Mouse (Mus musculus) hindbrain, embryonic 16.5 days (tissue): ENCODE measurements around the gene Zfp689. TPM values are rescaled to one million over a fixed set of nuclear protein-coding genes. Genes with fewer than 3 reads are reported as not detected.
A peak's percentile ranks its signal among the peaks of the same experiment; 100 is the strongest.
"Not testable (repeated sequence)": the region's sequence is repeated elsewhere in the genome, so short reads cannot be mapped to it uniquely, and the experiment has no call there.

Source experiments
- ATAC-seq: fragments of 200-750 bp; cut with Nextera tagmentation; 2 replicates; pipeline ENCODE4 v1.8.0; 2017; ENCODE audit warnings: moderate TSS enrichment, moderate library complexity
- H3K27ac ChIP-seq: fragments of 300-500 bp; sonication (generic); 2 replicates; pipeline ENCODE4 v1.5.1; 2014; ENCODE audit warnings: low read depth, mild to moderate bottlenecking, control low read depth, low read length, moderate library complexity
- H3K27me3 ChIP-seq: fragments of 300-500 bp; sonication (generic); replicated peaks from 2 replicates; pipeline ENCODE4 v1.6.1; 2014; ENCODE audit warnings: low read length; ENCODE audit not compliant: control insufficient read depth, insufficient read depth
- H3K36me3 ChIP-seq: fragments of 300-500 bp; sonication (generic); 2 replicates; pipeline ENCODE4 v1.6.1; 2014; ENCODE audit warnings: mild to moderate bottlenecking, low read length, moderate library complexity, mixed read lengths; ENCODE audit not compliant: control insufficient read depth, insufficient read depth
- H3K4me1 ChIP-seq: fragments of 300-500 bp; sonication (generic); 2 replicates; pipeline ENCODE4 v1.6.1; 2014; ENCODE audit warnings: low read depth, low read length; ENCODE audit not compliant: control insufficient read depth, insufficient read depth
- H3K4me2 ChIP-seq: fragments of 300-500 bp; sonication (generic); 2 replicates; pipeline ENCODE4 v1.6.1; 2014; ENCODE audit warnings: mild to moderate bottlenecking, low read length, control low read depth, moderate library complexity
- H3K4me3 ChIP-seq: fragments of 300-500 bp; sonication (generic); 2 replicates; pipeline ENCODE4 v1.5.1; 2014; ENCODE audit warnings: mild to moderate bottlenecking, low read length, control low read depth, moderate library complexity
- H3K9ac ChIP-seq: fragments of 300-500 bp; sonication (generic); 2 replicates; pipeline ENCODE4 v1.6.1; 2014; ENCODE audit warnings: low read depth, mild to moderate bottlenecking, control low read depth, low read length, moderate library complexity
- H3K9me3 ChIP-seq: fragments of 300-500 bp; sonication (generic); 2 replicates; pipeline ENCODE4 v1.6.1; 2014; ENCODE audit warnings: mild to moderate bottlenecking, low read length, moderate library complexity; ENCODE audit not compliant: control insufficient read depth
- WGBS: fragments of 180-500 bp; shearing (Covaris S2); extraction: QIAGEN DNeasy Blood & Tissue Kit; methylation state at CpG from one replicate; pipeline ENCODE4 v1.1.7; 2014; 5-methylcytosine and 5-hydroxymethylcytosine counted together
- polyA plus RNA-seq: library from polyadenylated mRNA; unstranded; fragments of >200 nt; fragmentation: Nextera tagmentation; extraction: Ambion mirVana; gene quantifications from 2 replicates; pipeline ENCODE4 v1.2.1, GENCODE M21; 2015

Zfp689 gene
- polyA plus RNA-seq, 1 experiment from 2014 or later, result 13.2 TPM

DNA sequence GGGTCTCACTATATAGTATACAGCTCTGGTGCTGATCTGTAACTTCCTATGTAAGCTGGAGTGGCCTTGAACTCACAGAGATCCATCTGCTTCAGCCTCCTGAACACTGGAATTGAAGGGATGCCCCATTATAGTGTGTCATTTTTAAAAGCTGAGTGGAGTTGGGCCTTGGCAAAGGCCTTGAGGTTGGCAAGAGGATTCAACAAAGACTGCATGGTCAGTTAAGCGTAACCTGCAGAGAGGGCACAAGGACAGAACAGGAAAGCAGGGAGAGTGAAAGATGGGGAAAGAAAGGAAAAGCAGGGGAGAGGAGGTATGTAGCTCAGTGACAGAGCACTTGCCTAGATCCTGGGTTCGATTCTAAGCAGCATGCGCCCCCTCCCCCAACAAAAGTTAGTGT, 23.7 kb downstream of the Zfp689 start:
- 88% methylated on average over 3 of the region's 3 CpGs for WGBS
- Histone ChIP-seq H3K9me3 (no peaks in the 10 kb centered on the region), H3K27me3 (peaks cover 4% of the 10 kb centered on the region), H3K4me2 (no peak overlapping the region), H3K4me1 (peaks cover 11% of the 10 kb centered on the region), H3K27ac (no peak overlapping the region), H3K36me3 (no peaks in the 10 kb centered on the region), H3K4me3 (no peak overlapping the region), H3K9ac (no peak overlapping the region)
- no peak for ATAC-seq

- Histone ChIP-seq H3K36me3 (no peaks in the 10 kb centered on the region), H3K9ac (peak overlapping the region; percentile 89), H3K4me3 (peak overlapping the region; percentile 82), H3K27ac (peak overlapping the region; percentile 87), H3K9me3 (no peaks in the 10 kb centered on the region), H3K27me3 (peaks cover 4% of the 10 kb centered on the region), H3K4me2 (peak overlapping the region; percentile 87), H3K4me1 (peaks cover 11% of the 10 kb centered on the region)
- 2% methylated on average over 15 of the region's 15 CpGs for WGBS
- ATAC-seq, result peak; percentile 87
Observed at GRCm38 (mm10) chr7:127422247-127422646, 26.7 kb downstream of the Zfp689 start.

DNA sequence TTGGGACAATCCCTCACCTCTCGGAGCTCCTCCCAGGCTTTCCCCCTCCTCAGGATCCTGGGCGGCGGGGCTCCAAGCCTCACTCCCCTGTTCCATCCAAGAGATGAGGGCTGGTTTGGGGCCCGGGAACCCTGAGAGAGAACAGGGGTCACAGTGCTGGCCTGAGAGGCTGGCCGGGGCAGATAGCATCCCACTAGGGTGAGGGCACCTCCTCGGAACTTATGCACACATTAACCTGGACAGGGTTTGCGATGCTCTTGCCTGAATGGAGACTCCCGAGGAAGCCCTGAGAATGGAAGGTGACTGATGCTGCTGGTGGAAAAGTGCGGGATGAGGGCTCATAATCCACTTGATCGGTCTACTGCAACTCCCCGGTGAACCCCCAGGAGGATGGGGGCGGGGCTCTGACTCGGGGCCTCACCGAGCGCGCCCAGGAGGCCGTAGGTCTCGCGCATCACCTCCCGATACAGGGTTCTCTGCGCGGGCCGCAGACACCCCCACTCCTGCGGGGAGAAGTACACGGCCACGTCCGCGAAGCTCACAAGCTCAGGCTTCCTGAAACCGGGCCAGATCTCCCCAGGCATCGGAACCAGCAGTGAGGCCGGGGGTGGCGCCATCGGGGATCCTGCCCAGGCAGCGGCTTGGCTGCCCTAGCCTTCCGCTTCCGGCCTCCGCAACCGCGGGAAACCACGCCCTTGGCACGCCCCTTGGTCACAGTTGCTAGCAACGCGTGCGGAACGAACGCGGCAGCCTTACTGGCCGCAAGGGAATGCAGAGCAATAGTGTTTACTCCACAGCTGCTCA, 27.4 kb downstream of the Zfp689 start, which contains the start of gene Zfp688:
Zfp688 (minus strand) TSS at position 681 of the 804 bp plus-strand sequence.
- Histone ChIP-seq H3K36me3 (no peaks in the 10 kb centered on the region), H3K4me1 (peaks cover 11% of the 10 kb centered on the region), H3K27me3 (peaks cover 4% of the 10 kb centered on the region), H3K4me2 (peak within 1 kb of the TSS; percentile 87), H3K4me3 (peak within 1 kb of the TSS; percentile 82), H3K9me3 (no peaks in the 10 kb centered on the region), H3K9ac (peak within 1 kb of the TSS; percentile 89), H3K27ac (peak within 1 kb of the TSS; percentile 87)
- WGBS, result under 1% methylated on average over 48 of the region's 48 CpGs
- peak; percentile 97 for ATAC-seq

GRCm38 (mm10) chr7:127411418-127411817, 37.5 kb downstream of the Zfp689 start:
- H3K27me3 ChIP-seq, result no peaks in the 10 kb centered on the region
- no peak for ATAC-seq
- no peak overlapping the region for H3K27ac ChIP-seq
- H3K4me3 ChIP-seq, result no peak overlapping the region
- H3K9ac ChIP-seq, result no peak overlapping the region
- no peaks in the 10 kb centered on the region for H3K9me3 ChIP-seq
- no peaks in the 10 kb centered on the region for H3K4me1 ChIP-seq
- H3K4me2 ChIP-seq, result no peak overlapping the region
- no peaks in the 10 kb centered on the region for H3K36me3 ChIP-seq
- 81% methylated on average over 2 of the region's 2 CpGs for WGBS

- H3K36me3 ChIP-seq, H3K27me3 ChIP-seq, H3K4me1 ChIP-seq, H3K9me3 ChIP-seq: not testable (repeated sequence)
- peak within 1 kb of the TSS; percentile 71 for H3K27ac ChIP-seq
- peak within 1 kb of the TSS; percentile 92 for H3K4me2 ChIP-seq
- WGBS, result 5% methylated on average over 40 of the region's 40 CpGs
- H3K9ac ChIP-seq, result peak within 1 kb of the TSS; percentile 77
- ATAC-seq, result peak; percentile 90
- H3K4me3 ChIP-seq, result peak within 1 kb of the TSS; percentile 50
Observed at GRCm38 (mm10) chr7:127406002-127406987, 42.7 kb downstream of the Zfp689 start, which contains the start of gene Zfp764. TSS of gene Zfp764 (minus strand) at chr7:127406822.

GRCm38 (mm10) chr7:127404101-127404500, 44.9 kb downstream of the Zfp689 start:
- not testable (repeated sequence) for H3K4me1 ChIP-seq, H3K4me2 ChIP-seq, H3K9ac ChIP-seq, H3K27ac ChIP-seq, ATAC-seq, H3K36me3 ChIP-seq, H3K9me3 ChIP-seq, H3K4me3 ChIP-seq, H3K27me3 ChIP-seq
- 97% methylated on average over 6 of the region's 6 CpGs for WGBS

GRCm38 (mm10) chr7:127402980-127403379, 46.0 kb downstream of the Zfp689 start:
- Histone ChIP-seq H3K36me3 (no peaks in the 10 kb centered on the region), H3K27me3 (no peaks in the 10 kb centered on the region), H3K9ac (no peak overlapping the region), H3K4me3 (no peak overlapping the region), H3K9me3 (no peaks in the 10 kb centered on the region), H3K27ac (no peak overlapping the region), H3K4me2 (no peak overlapping the region), H3K4me1 (no peaks in the 10 kb centered on the region)
- ATAC-seq, result no peak
- WGBS, result 80% methylated on average over 2 of the region's 2 CpGs

DNA sequence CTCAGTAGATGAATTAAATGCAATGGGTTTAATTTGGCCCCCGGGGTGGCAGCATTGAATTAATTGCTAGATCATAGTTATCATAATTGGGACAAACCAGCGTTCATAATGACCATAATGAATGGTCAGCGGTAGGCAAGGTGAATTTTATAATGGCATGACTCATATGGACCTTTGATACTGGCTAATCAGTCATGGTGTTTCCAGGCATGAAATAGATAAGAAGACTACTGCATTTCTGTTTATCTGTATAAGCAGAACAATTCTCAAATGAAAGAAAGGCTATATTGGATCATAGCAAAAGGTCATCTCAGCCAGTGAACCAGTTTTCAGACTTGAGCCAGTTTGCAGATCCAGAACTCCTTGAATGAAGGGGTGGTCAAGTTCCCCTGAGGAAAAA, 48.6 kb downstream of the Zfp689 start:
- Histone ChIP-seq H3K9me3 (no peaks in the 10 kb centered on the region), H3K36me3 (no peaks in the 10 kb centered on the region), H3K27me3 (no peaks in the 10 kb centered on the region; the same call in 1 of the 2 replicates), H3K27ac (no peak overlapping the region), H3K9ac (no peak overlapping the region), H3K4me3 (no peak overlapping the region), H3K4me1 (no peaks in the 10 kb centered on the region), H3K4me2 (no peak overlapping the region)
- ATAC-seq, result no peak
- WGBS, result 63% methylated on average over 3 of the region's 3 CpGs

- Histone ChIP-seq H3K36me3 (no peaks in the 10 kb centered on the region), H3K27ac (peak overlapping the region; percentile 58), H3K9ac (peak overlapping the region; percentile 89), H3K27me3 (no peaks in the 10 kb centered on the region; the same call in 1 of the 2 replicates), H3K9me3 (no peaks in the 10 kb centered on the region), H3K4me2 (peak overlapping the region; percentile 71), H3K4me1 (peaks cover 10% of the 10 kb centered on the region), H3K4me3 (peak overlapping the region; percentile 72)
- ATAC-seq, result peak; percentile 19; the same call in 1 of the 2 replicates
- 22% methylated on average over 7 of the region's 7 CpGs for whole genome bisulfite sequencing
Observed at GRCm38 (mm10) chr7:127393944-127394333, 55.0 kb downstream of the Zfp689 start.
